Mouse (Mus musculus) spleen, adult 18-20 months (tissue): ENCODE data around the gene Cask.
A peak's percentile ranks its signal among the peaks of the same experiment; 100 is the strongest.

Experiments used
- DNase-seq, 2 experiments: peaks; one replicate each; pipeline ENCODE4 v3.0.0; 2022; ENCODE audit warnings: mixed read lengths in 2 of 2

Cask gene

GRCm38 (mm10) chrX:13622654-13623053 is 228.5 kb downstream of the Cask start:
- DNase-seq = no peak

DNA sequence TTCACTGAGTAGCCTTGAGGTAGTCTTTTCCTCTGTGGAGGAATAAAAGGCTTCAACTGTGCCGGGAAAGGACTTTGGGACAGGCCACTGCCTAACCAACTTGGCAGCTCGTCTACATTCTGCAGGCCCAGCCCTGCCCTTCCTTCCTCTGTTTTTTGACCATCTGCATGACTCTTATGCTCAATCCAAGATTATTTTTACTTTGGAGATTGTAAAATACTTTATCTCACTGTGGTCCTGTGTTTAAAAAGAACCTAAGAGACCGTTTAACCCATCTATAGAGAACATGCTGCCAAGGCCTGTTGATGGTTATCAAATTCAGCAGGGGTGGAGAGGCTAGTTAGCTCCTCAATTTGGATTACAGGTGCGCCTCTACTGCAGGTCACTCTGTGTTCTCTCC is 229.7 kb downstream of the Cask start:
- DNase-seq = no peak

DNA sequence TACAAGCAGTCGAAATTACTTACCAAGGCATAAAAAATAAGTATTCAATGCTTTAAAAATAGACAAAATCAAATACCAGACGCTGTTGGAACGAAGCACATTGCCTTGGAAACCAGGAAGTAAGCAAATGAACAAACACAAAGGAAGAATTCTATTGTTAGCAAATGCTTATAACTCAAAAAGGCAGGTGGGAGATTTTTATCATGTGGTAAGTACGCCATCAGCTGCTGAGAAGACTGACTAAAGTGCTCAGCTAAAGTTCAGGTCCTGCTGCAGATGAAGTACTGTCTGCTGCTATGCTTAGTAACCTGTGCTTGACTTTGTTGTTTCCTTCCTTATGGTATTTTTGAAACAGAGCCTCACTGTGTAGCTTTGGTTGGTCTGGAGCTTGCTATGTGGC is 232.7 kb downstream of the Cask start:
- DNase-seq = no peak

- no peak for DNase-seq
Measured at GRCm38 (mm10) chrX:13617294-13617693, 233.9 kb downstream of the Cask start.

DNA sequence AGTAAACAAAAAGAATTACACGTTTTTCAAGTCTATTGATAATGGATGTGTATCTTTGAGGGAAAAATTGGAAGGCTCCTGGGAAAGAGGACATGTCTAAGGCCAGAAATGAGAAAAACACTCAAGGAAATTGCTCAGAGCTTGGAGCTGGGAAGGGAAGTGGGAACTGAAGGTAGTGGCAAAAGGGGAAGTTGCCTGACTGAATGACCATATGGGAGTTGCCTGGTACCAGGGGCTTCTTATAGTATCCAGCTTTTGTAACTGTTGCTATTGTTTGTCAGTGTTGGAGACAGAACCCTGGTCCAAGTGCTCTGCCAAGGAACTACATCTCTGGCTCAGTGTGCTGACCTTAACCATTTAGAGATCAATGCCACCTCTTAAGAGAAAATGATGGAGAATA is 234.4 kb downstream of the Cask start:
- no peak for DNase-seq

GRCm38 (mm10) chrX:13612115-13612514 is 239.1 kb downstream of the Cask start:
- DNase-seq = no peak

- no peak for DNase-seq
Measured at GRCm38 (mm10) chrX:13611114-13611513, 240.1 kb downstream of the Cask start.

DNA sequence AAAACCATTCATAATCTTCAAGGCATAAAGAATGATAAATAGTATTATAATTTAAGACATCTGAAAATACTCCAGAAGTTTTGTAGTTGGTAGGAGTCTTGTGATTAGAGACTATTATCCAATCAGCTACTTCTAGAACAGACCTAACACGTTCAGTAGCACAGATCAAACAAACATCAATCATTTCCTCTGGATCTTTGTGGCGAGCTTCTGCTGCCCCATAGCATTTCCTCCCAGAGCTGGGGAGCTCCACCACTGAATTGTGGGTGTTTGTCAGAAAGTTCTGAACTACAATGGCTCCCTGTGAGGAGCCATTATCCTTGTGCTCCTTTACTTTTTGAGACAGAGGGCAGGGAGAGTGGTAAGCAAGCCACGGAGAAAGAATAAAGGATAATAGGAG is 243.4 kb downstream of the Cask start:
- DNase-seq = no peak

GRCm38 (mm10) chrX:13606741-13607140 is 244.4 kb downstream of the Cask start:
- no peak for DNase-seq

GRCm38 (mm10) chrX:13599966-13600365 is 251.2 kb downstream of the Cask start:
- DNase-seq = no peak

DNA sequence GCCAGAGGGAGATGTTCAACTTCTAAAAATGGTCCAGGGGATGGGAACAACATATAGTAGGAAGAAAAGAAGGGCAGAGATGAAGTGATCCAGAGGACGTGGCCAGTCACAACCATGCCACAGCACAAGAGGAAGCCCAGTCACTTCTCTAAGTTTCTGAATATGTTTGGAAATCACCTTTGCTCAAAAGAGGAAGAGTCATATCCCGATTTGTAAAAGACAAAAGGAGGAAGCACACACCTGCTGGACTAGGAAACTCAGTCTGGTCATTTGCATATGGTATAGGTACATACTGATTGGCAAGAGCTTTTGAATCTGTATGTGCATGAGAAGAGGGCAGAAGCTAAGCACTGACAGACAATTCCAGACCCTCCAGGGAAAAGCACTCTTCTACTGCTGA is 251.8 kb downstream of the Cask start:
- DNase-seq = no peak

DNA sequence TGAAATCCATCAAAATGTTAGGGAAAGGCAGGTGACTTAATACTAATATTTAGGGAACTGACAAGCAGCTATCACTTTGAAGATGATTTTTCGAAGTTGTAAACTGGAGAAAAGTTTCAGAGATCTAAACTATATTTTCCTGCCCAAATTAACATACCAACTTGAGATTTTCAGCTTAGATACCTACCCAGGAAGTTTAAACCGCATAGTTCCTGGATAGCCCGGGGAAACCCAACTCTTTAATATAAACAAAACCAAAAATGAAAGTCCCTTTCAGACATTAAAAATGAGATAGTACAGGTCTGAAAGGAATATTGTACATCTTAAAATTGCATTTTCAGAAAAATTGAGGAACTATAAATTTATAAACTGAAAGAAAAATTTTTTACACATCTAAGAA is 273.5 kb downstream of the Cask start:
- no peak for DNase-seq

DNA sequence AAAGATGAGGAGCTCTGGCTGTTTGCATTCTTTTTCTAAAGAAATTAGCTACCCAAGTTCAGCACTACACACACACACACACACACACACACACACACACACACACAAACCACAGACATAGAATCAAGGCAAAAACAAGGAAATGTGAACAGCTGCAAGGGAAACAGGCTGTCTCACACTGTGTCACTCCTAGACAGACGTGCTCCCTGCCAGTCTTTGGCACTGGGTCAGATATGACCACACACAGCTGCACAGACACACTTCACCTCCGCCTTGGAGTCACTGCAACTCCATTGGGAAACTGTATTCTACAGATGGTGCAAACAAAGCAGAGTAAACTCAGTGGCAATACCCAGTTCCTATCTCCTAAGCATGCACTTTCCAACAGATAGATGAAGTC is 274.6 kb downstream of the Cask start:
- DNase-seq = peak in 1 of 2 experiments; percentile 18

DNA sequence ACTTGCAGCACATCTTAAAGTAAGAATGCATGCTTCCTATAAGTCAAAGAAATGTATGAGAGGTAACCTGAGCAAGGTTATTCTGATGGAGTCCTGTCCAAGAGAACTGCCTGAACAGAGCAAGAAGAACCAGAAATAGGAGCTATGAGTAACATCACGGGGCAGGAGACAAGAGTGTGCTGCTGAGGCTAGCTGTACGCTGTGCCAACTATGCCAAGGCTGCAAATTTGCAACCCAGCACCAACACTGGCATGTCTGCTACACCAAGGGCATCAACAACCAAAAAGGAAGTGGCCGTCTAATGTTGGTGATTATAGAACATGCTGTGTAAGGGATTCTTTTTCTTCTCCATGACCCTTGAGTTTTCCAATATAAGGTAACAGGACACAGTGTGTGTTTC is 276.3 kb downstream of the Cask start:
- DNase-seq = no peak

DNA sequence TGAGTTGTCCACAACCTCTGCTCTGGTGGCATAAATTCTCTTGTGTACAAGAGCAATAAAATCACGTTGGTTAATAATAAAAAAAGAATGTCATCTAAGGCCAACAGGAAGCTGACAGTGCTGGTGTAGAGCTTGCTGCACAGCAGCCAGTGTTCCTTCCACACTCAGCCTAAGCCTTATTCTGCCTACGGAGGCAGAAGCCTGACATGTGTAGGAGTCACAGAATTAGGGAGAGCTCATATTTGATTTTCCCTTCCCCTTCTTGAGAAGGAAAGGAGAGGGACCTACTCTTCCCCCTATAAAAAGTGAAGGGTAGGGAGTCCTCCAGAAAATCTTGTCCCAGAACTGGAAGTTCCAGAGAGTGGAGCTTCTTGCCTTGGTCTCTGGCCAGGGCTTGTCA is 276.9 kb downstream of the Cask start:
- no peak for DNase-seq

GRCm38 (mm10) chrX:13554504-13554903 is 296.7 kb downstream of the Cask start:
- no peak for DNase-seq

DNA sequence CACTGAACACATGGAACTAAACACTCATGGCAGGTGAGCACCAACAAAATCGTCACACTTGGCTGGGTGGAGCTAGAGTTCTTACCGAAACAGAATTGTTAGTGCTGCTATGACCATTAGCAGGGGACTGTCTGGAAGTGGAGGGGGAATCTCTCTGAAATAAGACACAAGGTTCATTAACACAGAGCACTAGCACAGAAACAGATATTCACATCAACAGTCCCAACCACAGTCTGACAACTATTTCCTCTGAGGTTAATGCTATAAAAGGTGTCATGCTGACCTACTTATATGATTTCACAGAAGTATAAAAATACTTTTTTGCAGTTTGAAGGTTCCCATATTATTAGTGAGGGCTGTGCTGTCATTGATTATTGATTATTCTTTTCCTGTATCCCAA is 298.9 kb downstream of the Cask start:
- DNase-seq = no peak

- DNase-seq = no peak
Measured at GRCm38 (mm10) chrX:13551566-13551965, 299.6 kb downstream of the Cask start.

DNA sequence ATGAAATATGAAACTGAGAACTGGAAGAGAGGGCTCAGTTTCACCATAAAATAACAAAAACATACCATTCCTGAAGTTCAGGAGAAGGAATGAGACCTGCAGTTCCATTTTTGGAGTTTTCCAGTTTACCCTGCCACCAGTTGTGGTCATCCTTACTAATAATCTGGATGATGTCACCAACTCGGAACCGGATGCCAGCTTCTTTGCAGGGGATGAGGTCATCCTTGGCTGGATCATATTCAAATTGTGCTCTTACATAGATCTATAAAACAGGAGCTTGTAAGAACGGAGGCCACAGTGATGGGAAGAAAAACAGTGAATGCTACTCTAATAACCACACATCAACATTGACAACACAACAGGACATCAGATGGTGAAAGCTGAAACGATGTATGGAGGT is 302.1 kb downstream of the Cask start:
- no peak for DNase-seq

DNA sequence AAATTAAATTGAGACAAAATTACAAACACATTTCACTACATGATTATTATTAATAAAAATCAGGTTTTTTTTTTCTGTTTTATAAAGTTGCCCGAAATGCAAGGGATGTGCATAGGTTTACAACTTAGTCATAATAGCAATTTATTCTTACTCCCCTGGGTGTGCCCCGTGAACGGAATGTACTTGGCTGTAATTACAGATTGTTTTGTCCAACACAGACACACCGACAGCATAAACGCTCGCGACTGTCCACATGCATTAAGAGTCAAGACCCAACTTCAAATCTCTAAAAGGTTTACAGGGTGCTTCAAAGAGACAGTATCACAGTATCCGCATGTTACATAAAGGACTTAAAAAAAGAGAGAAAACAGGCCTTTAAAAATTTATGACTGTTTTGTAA is 329.9 kb downstream of the Cask start:
- DNase-seq = no peak

DNA sequence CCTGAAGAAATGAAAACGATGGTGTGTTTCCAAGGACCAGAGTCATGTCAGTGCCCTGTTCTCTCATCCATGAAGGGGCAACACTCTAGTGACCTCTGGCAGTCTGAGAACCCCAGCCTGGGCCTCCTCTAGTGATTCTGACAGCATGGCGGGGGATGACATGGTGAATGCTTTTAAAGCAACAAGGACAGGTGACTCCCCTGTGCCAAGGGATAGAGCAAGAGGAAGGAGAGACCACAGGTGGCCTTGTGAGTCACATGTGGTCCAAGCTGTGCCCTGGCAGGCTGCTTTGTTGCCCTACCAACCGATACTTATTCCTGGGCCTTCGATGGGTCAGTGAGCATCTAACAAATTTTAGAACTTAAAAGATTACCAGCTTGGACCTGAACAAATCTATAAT is 330.6 kb downstream of the Cask start:
- DNase-seq = no peak

GRCm38 (mm10) chrX:13519408-13519783 is 331.8 kb downstream of the Cask start:
- no peak for DNase-seq

DNA sequence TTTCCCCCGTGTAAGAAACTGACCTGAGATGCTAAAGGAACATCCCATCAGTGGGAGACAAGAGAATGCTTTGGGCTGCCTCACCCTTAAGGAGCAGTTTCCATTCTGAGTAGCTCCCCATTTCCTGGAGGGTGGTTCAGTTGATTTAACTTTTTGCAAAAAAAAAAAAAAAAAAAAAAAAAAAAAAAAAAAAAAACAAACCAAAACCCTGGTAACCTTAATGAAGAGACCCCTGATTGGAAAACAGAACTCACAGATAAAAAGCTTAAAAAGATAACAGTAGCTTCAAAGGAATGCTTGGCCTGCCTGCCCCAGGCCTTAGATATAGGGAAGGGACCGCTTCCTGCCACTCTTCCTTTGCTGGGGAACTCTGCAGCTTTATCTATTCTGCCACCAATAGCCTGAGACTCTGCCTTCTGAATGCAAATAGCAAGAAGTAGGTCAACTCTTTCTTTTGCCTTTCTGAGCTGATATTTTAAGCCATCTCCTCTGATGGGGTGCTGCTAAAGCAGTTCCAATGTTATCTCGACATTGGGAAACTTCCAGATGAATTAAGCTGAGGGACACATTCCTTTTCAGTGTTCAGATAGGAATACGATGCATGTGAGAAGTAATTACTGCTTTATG is 332.3 kb downstream of the Cask start:
- no peak for DNase-seq

GRCm38 (mm10) chrX:13518019-13518418 is 333.1 kb downstream of the Cask start:
- DNase-seq = no peak

GRCm38 (mm10) chrX:13516451-13516850 is 334.7 kb downstream of the Cask start:
- no peak for DNase-seq

DNA sequence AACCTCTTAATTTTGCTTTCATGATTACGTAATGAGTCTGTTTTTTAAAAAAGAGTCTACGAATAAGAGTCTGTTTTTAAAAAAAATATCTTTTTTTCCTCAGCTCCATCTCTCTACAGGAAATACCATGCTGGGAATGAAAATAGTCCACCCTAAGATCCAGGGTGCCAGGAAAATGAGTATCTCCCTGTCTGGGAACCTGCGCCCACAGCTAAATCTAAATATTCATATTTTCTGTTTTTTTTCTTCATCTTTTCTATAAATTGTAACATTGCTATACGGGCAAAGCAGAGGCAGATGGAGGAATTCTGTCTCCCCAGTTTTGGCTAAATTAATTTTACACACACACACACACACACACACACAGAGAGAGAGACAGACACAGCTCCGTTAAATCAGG is 337.3 kb downstream of the Cask start:
- DNase-seq = no peak
